Mouse (Mus musculus) kidney, embryonic 14.5 days (tissue): ENCODE measurements around the gene Klf11. TPM values are rescaled to one million over a fixed set of nuclear protein-coding genes. Genes with fewer than 3 reads are reported as not detected.

Experiments
- ATAC-seq: fragments of 200-750 bp; cut with Nextera tagmentation; 2 replicates; pipeline ENCODE4 v1.8.0; 2017; ENCODE audit warnings: moderate number of reproducible peaks, mild to moderate bottlenecking, moderate TSS enrichment, moderate library complexity; ENCODE audit not compliant: low FRiP score, low TSS enrichment
- H3K27ac ChIP-seq: fragments of 300-500 bp; sonication (generic); 2 replicates; pipeline ENCODE4 v1.5.1; 2014; ENCODE audit warnings: low read depth, mild to moderate bottlenecking, low read length, moderate library complexity, mixed read lengths
- H3K27me3 ChIP-seq: fragments of 300-500 bp; sonication (generic); 2 replicates; pipeline ENCODE4 v1.6.1; 2014; ENCODE audit warnings: mild to moderate bottlenecking, low read length; ENCODE audit not compliant: control insufficient read depth, insufficient read depth
- H3K36me3 ChIP-seq: fragments of 300-500 bp; sonication (generic); 2 replicates; pipeline ENCODE4 v1.6.1; 2014; ENCODE audit warnings: low read length, mixed read lengths; ENCODE audit not compliant: control insufficient read depth, insufficient read depth
- H3K4me1 ChIP-seq: fragments of 300-500 bp; sonication (generic); 2 replicates; pipeline ENCODE4 v1.6.1; 2014; ENCODE audit warnings: low read length, mixed read lengths; ENCODE audit not compliant: control insufficient read depth, insufficient read depth
- H3K4me2 ChIP-seq: fragments of 300-500 bp; sonication (generic); replicated peaks from 2 replicates; pipeline ENCODE4 v1.6.1; 2014; ENCODE audit warnings: low read depth, mild to moderate bottlenecking, low read length
- H3K4me3 ChIP-seq: fragments of 300-500 bp; sonication (generic); 2 replicates; pipeline ENCODE4 v1.5.1; 2014; ENCODE audit warnings: mild to moderate bottlenecking, low read length
- H3K9ac ChIP-seq: fragments of 300-500 bp; sonication (generic); 2 replicates; pipeline ENCODE4 v1.6.1; 2014; ENCODE audit warnings: low read depth, mild to moderate bottlenecking, low read length, moderate library complexity
- H3K9me3 ChIP-seq: fragments of 300-500 bp; sonication (generic); 2 replicates; pipeline ENCODE4 v1.6.1; 2016; ENCODE audit warnings: low read length; ENCODE audit not compliant: control insufficient read depth
- WGBS: fragments of 180-500 bp; shearing (Covaris S2); extraction: QIAGEN DNeasy Blood & Tissue Kit; methylation state at CpG from one replicate; pipeline ENCODE4 v1.1.7; 2014; 5-methylcytosine and 5-hydroxymethylcytosine counted together
- polyA plus RNA-seq: library from polyadenylated mRNA; unstranded; fragments of >200 nt; fragmentation: Nextera tagmentation; extraction: Ambion mirVana; gene quantifications from 2 replicates; pipeline ENCODE4 v1.2.1, GENCODE M21; 2014

The Klf11 gene
- polyA plus RNA-seq, 1 experiment from 2014 or later = 11.9 TPM

DNA sequence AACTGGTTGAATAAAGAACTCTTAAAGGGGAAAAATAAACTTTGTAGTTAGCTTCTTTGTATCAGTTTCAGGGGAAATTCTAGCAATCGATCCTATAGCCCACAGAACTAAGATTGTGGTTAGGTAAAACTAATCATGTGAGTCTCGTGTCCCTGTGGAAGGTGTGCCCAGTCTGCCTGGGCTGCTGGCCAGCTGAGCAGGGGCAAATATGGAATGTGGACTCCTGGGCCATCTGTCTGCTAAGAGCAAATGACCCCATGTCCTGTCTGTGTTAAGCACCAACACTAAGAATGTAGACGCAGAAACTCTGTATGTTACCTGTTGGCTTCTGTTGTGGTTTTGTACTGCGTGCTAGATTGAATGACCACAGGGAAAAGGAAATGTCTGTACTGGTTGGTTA lies 10.0 kb downstream of the Klf11 start:
- no peaks in the 10 kb centered on the region for H3K27me3 ChIP-seq
- H3K4me2 ChIP-seq = no peak overlapping the region
- no peaks in the 10 kb centered on the region for H3K9me3 ChIP-seq
- WGBS = 82% methylated on average over 4 of the region's 4 CpGs
- H3K4me1 ChIP-seq = 0 out of 2 replicates have a peak, but pooled peaks cover 4% of the 10 kb centered on the region
- no peak overlapping the region for H3K4me3 ChIP-seq
- no peak for ATAC-seq
- no peak overlapping the region for H3K9ac ChIP-seq
- peaks cover 41% of the 10 kb centered on the region for H3K36me3 ChIP-seq
- H3K27ac ChIP-seq = no peak overlapping the region

DNA sequence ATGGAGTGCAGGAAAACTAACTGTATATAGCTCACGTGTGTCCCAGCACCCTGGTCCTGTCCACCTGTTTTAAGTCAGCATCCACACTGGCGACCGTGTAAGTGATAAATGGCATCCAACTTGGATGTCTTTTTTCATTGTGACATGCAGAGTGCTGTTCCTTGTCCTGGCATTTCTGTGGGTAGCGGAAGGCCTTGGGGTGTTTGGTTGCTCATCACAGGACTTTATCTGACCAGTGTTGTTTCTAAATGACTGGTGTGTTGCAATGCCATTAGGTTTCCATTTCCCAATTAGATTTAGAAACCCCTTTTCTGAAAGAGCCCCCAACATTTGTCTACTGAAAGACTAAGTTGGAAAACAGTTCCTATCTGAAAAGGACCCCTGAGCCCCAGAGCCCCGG lies 11.1 kb downstream of the Klf11 start:
- Histone ChIP-seq H3K9ac (no peak overlapping the region), H3K36me3 (peaks cover 35% of the 10 kb centered on the region; the same call in 1 of the 2 replicates), H3K27me3 (no peaks in the 10 kb centered on the region), H3K9me3 (no peaks in the 10 kb centered on the region), H3K4me1 (no peaks in the 10 kb centered on the region), H3K4me3 (no peak overlapping the region), H3K4me2 (no peak overlapping the region), H3K27ac (no peak overlapping the region)
- ATAC-seq = no peak
- 88% methylated on average over 5 of the region's 5 CpGs for WGBS

DNA sequence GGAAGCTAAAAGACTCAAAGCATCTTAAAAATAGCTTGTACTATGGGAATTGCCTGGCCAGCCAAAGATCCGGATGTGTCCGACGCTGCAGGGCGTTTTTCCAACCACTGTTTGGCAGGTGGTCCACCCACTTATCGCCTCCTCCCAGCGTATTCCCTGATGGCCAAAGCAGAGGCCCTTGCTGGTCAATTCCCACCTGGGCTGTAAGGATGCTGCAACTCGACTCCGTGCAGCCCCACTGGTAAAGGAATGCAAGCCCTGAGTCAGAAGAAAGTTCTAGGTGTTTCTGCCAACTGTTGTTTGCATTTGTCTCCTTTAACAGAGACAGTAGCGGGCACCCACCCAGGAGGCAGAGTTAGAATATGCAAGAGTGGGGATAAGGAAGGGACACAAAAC lies 29.0 kb downstream of the Klf11 start:
- peak overlapping the region; percentile 94 for H3K4me2 ChIP-seq
- H3K36me3 ChIP-seq = no peaks in the 10 kb centered on the region
- no peak for ATAC-seq
- peaks cover 28% of the 10 kb centered on the region for H3K4me1 ChIP-seq
- H3K4me3 ChIP-seq = peak overlapping the region; percentile 66
- peak overlapping the region; percentile 52; the same call in 1 of the 2 replicates for H3K27ac ChIP-seq
- WGBS = 12% methylated on average over 9 of the region's 9 CpGs
- no peaks in the 10 kb centered on the region for H3K9me3 ChIP-seq
- H3K9ac ChIP-seq = peak overlapping the region; percentile 72
- peaks cover 24% of the 10 kb centered on the region for H3K27me3 ChIP-seq

DNA sequence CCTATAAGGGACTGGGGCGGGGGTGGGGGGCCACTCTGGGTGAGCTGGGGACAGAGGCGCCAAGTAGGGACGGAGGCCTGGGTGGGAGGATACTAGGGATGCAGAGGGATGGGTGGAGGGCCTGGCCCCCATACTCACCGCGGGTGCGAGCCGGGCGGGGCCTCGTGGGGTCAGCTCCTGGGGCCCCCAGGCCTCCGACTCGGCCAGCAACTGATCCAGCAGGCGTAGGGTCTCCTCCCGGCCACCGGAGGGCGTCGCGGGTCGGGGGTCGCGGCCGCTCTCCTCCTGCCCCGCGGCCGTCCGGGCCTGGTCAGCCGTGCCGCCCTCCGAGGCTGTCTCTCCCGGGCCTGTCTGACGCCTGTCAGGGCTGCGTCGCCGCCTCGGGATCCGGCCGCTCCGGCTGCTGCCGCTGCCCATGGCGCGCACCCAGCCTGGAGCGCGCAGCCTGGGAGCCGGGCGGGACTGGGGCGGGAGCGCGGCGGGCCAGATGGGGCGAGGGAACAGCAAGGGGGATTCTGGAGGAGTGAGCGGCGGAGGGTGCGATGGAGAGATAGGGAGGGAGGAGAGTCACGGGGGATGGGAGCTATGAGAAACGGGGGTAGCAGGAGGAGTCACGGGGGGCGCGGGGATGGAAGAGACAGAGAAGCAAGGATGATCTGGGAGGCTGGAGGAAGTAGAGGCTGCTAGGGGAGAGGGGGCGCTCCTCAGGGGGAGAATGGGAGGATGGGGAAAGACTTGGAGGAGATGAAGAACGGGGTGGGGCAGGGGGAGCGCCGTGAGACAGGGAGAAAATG lies 29.6 kb downstream of the Klf11 start:
- WGBS = 1% methylated on average over 57 of the region's 61 CpGs
- Histone ChIP-seq H3K4me1 (peaks cover 28% of the 10 kb centered on the region), H3K36me3 (no peaks in the 10 kb centered on the region), H3K27ac (peak overlapping the region; percentile 52), H3K27me3 (peaks cover 24% of the 10 kb centered on the region), H3K9ac (peak overlapping the region; percentile 72), H3K9me3 (no peaks in the 10 kb centered on the region), H3K4me3 (peak overlapping the region; percentile 66), H3K4me2 (peak overlapping the region; percentile 94)
- ATAC-seq = peak; percentile 72

DNA sequence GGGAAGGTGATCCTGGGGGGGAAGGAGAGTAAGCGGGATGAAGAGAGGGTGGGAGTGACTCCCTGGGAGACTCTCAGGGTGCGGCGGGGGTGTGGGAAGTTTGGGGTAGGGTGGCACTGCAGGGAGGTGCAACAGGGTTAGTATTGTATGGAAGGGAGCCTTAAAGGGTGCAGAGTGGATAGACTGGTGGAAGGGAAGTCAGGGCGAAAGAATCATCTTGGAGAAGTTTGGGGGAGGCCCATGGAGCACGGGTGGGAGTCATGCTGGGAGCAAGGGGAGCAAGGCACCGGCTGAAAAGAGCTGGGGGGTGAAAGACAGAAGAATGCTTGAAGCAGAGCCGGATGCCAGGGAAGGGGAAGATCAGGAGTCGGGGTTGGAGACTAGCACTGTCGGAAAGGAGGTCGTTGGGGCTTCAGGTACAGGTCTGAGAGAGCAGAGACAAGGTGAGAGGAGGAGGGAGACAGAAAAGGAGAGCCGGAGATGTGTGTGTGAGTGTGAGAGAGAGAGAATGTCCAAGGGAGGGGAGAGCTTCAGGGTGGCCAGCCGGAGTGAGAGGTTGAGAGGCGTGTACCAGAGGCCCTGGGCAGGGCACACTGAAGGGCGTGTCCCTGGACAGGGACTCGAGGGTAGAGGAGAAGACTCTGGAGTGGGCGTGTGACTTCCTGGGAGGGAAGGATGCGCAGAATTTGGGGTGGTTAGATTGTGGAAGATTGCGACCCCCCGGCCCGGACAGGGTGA lies 30.4 kb downstream of the Klf11 start, which contains the start of gene Cys1:
Cys1 (minus strand) TSS at position 528 of the 738 bp plus-strand sequence.
- WGBS = 2% methylated on average over 20 of the region's 20 CpGs
- ATAC-seq = peak; percentile 50; the same call in 1 of the 2 replicates

DNA sequence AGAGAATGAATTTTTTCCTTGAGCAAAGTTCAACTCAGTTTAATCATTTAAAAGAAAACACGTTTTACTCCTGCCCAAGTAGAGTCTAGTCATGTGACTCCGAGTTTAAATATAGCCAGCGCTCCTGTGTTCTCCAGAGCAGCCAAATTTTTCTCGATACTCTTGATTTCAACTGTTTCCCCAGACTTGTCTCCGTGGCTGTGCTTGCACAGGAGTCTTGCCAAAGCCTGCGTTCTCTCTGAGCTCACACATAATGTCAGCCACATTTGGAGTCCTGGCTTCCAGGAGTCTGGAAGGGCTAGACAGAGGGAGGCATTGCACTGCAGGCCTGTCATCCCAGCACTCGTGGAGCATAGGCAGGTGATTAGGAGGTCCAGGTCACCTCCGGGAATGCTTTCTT lies 31.5 kb downstream of the Klf11 start:
- peak overlapping the region; percentile 71; the same call in 1 of the 2 replicates for H3K27ac ChIP-seq
- no peaks in the 10 kb centered on the region for H3K36me3 ChIP-seq
- 43% methylated on average over 8 of the region's 8 CpGs for WGBS
- ATAC-seq = no peak
- peaks cover 24% of the 10 kb centered on the region for H3K27me3 ChIP-seq
- no peak overlapping the region for H3K4me3 ChIP-seq
- no peak overlapping the region for H3K9ac ChIP-seq
- H3K9me3 ChIP-seq = no peaks in the 10 kb centered on the region
- H3K4me1 ChIP-seq = peaks cover 28% of the 10 kb centered on the region
- peak overlapping the region; percentile 94 for H3K4me2 ChIP-seq

More for the DNA sequence above, 30.4 kb downstream of the Klf11 start, which contains the start of gene Cys1:
- Histone ChIP-seq H3K36me3 (no peaks in the 10 kb centered on the region), H3K4me2 (peak within 1 kb of the TSS; percentile 94), H3K4me3 (peak within 1 kb of the TSS; percentile 66), H3K27me3 (peaks cover 24% of the 10 kb centered on the region), H3K9me3 (no peaks in the 10 kb centered on the region), H3K27ac (peak within 1 kb of the TSS; percentile 71), H3K4me1 (peaks cover 28% of the 10 kb centered on the region), H3K9ac (peak within 1 kb of the TSS; percentile 72)

DNA sequence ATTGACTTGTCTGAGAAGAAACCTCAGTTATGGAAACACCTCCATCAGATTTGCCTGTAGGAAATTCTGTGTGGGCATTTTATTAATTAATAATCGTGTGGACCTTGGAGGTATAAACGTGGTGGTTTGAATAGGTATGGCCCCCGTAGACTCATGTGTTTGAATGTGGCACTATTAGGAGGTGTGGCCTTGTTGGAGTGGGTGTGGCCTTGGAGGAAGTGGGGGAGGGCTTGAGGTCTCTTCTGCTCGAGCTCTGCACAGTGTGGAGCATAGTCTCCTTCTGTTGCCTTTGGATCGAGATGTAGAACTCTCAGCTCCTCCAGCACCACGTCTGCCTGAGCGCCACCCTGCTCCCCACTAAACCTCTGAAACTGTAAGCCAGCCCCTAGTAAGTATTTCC lies 32.4 kb downstream of the Klf11 start:
- Histone ChIP-seq H3K27ac (no peak overlapping the region), H3K4me3 (no peak overlapping the region), H3K4me1 (peaks cover 28% of the 10 kb centered on the region), H3K36me3 (no peaks in the 10 kb centered on the region), H3K27me3 (peaks cover 24% of the 10 kb centered on the region), H3K9me3 (no peaks in the 10 kb centered on the region), H3K9ac (no peak overlapping the region), H3K4me2 (no peak overlapping the region)
- WGBS = 71% methylated on average over 7 of the region's 7 CpGs
- ATAC-seq = no peak

DNA sequence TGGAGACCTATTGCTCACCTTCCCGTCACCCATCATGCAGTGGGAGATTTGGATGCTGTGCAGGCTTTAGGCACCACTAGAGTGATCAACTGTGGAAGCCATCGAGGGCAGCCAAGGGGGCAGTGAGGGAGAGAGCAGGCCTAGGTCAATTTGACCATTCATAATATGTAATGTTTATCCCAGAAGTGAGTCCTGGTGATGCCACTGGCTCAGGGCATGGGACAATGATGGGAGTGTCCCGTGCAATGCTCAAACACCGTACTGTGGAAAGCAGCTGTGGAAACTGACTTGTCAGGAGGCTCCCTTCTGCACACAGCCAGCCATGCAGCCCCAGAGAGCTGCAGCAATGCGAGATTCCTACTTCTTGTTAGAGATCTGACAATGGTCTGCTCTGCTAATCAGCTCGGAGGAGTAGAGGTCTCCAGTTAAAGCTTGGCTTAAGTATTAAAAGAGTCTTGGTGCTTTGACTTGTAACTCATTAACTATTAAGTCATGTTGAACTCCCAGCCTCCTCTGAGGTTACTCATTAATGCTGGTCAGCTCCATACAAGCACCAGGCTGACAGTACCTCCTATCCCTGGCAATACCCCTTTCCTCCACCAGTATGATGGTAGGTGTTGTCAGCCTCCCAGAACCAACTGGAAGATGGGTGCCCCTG lies 35.1 kb downstream of the Klf11 start:
- peaks cover 22% of the 10 kb centered on the region for H3K4me1 ChIP-seq
- H3K36me3 ChIP-seq = no peaks in the 10 kb centered on the region
- 47% methylated on average over 6 of the region's 6 CpGs for WGBS
- no peak overlapping the region for H3K9ac ChIP-seq
- peak; percentile 82 for ATAC-seq
- H3K4me2 ChIP-seq = no peak overlapping the region
- H3K9me3 ChIP-seq = no peaks in the 10 kb centered on the region; the same call in 1 of the 2 replicates
- H3K27me3 ChIP-seq = peaks cover 19% of the 10 kb centered on the region
- H3K27ac ChIP-seq = peak overlapping the region; percentile 77; the same call in 1 of the 2 replicates
- H3K4me3 ChIP-seq = no peak overlapping the region
